Mouse (Mus musculus) CH12.LX (cell line): Measurements from ENCODE around the gene Adgrl1. TPM values are rescaled to one million over a fixed set of nuclear protein-coding genes. Genes with fewer than 3 reads are reported as not detected.

Experiments used
- DNase-seq: peaks from one replicate; pipeline ENCODE4 v3.0.0-alpha.2; 2013; ENCODE audit errors: extremely low read depth
- H3K27ac ChIP-seq: 2 replicates; pipeline ENCODE4 v1.5.1; 2012; ENCODE audit warnings: low read depth, mild to moderate bottlenecking, control low read depth, moderate library complexity; ENCODE audit not compliant: insufficient read depth
- H3K27me3 ChIP-seq: replicated peaks from 2 replicates; pipeline ENCODE3; 2012; ENCODE audit warnings: inconsistent platforms
- H3K36me3 ChIP-seq, 2 experiments: replicated peaks in 1 of 2; 2 replicates each; pipeline versions ENCODE3 to v1.6.1; 2012; ENCODE audit warnings: inconsistent platforms in 1 of 2, low read length in 1 of 2, mild to moderate bottlenecking in 1 of 2, mixed read lengths in 1 of 2, moderate library complexity in 1 of 2; ENCODE audit not compliant: control insufficient read depth in 1 of 2, insufficient read depth in 1 of 2
- H3K4me1 ChIP-seq, 2 experiments: 2 replicates each; pipeline ENCODE4 v1.6.1; 2012; ENCODE audit warnings: inconsistent platforms in 1 of 2, moderate library complexity in 1 of 2; ENCODE audit not compliant: insufficient read depth in 2 of 2, control insufficient read depth in 1 of 2
- H3K4me2 ChIP-seq: 2 replicates; pipeline ENCODE4 v1.6.1; 2012; ENCODE audit warnings: low read depth, mild to moderate bottlenecking, control low read depth; ENCODE audit not compliant: poor library complexity, insufficient read depth, severe bottlenecking
- H3K4me3 ChIP-seq, 3 experiments: fragments of 150-350 bp in 1 of 3; sonication (generic) in 1 of 3; replicated peaks in 1 of 3; 2 replicates each; pipeline versions ENCODE3 to v1.5.1; 2011 to 2012; ENCODE audit warnings: low read depth in 2 of 3, low read length in 2 of 3, mild to moderate bottlenecking in 2 of 3, moderate library complexity in 2 of 3, control low read depth in 1 of 3, improper control_type of control experiment in 1 of 3, inconsistent platforms in 1 of 3, mixed read lengths in 1 of 3; ENCODE audit not compliant: poor library complexity in 1 of 3
- H3K79me2 ChIP-seq: replicated peaks from 2 replicates; pipeline ENCODE4 v1.6.1; 2012; ENCODE audit warnings: mild to moderate bottlenecking, moderate library complexity; ENCODE audit not compliant: control insufficient read depth, poor library complexity, insufficient read depth, severe bottlenecking; ENCODE audit errors: extremely low read depth
- H3K9ac ChIP-seq: 2 replicates; pipeline ENCODE4 v1.6.1; 2012; ENCODE audit warnings: low read depth, mild to moderate bottlenecking, control low read depth, moderate library complexity; ENCODE audit not compliant: insufficient read depth
- H3K9me3 ChIP-seq: replicated peaks from 2 replicates; pipeline ENCODE3; 2012; ENCODE audit warnings: low read length, inconsistent platforms, mixed read lengths
- BHLHE40 ChIP-seq: IDR thresholded peaks from 2 replicates; pipeline ENCODE4 v1.6.1; 2011; ENCODE audit warnings: mild to moderate bottlenecking, low read depth, low read length, improper control_type of control experiment
- CHD1 ChIP-seq: IDR thresholded peaks from 2 replicates; pipeline ENCODE4 v1.6.1; 2012; ENCODE audit warnings: low read depth, low read length, improper control_type of control experiment, inconsistent platforms
- CTCF ChIP-seq, 2 experiments: IDR thresholded peaks in 1 of 2; conservative IDR thresholded peaks in 1 of 2; 2 replicates each; pipeline ENCODE4 v1.5.1; 2011 to 2012; ENCODE audit warnings: low read depth in 2 of 2, low read length in 2 of 2, improper control_type of control experiment in 1 of 2, inconsistent platforms in 1 of 2, mild to moderate bottlenecking in 1 of 2, moderate library complexity in 1 of 2
- ELF1 ChIP-seq: IDR thresholded peaks from 2 replicates; pipeline ENCODE4 v1.6.1; 2014; ENCODE audit warnings: low read depth, mild to moderate bottlenecking, inconsistent platforms, low read length, improper control_type of control experiment
- EP300 ChIP-seq: IDR thresholded peaks from 2 replicates; pipeline ENCODE4 v1.6.1; 2011; ENCODE audit warnings: low read length, improper control_type of control experiment
- ETS1 ChIP-seq: conservative IDR thresholded peaks from 2 replicates; pipeline ENCODE4 v1.6.1; 2012; ENCODE audit warnings: low read depth, mild to moderate bottlenecking, inconsistent platforms, low read length, improper control_type of control experiment, moderate library complexity
- GABPA ChIP-seq: IDR thresholded peaks from 2 replicates; pipeline ENCODE4 v1.6.1; 2012; ENCODE audit warnings: low read depth, low read length, improper control_type of control experiment, inconsistent platforms; ENCODE audit not compliant: insufficient replicate concordance
- IRF4 ChIP-seq: IDR thresholded peaks from 2 replicates; pipeline ENCODE4 v1.6.1; 2014; ENCODE audit warnings: low read depth, mild to moderate bottlenecking, inconsistent platforms, low read length, improper control_type of control experiment
- MAFK ChIP-seq: IDR thresholded peaks from 2 replicates; pipeline ENCODE4 v1.6.1; 2011; ENCODE audit warnings: low read length, improper control_type of control experiment; ENCODE audit not compliant: insufficient replicate concordance
- MAZ ChIP-seq: IDR thresholded peaks from 2 replicates; pipeline ENCODE4 v1.6.1; 2012; ENCODE audit warnings: low read depth, mild to moderate bottlenecking, inconsistent platforms, low read length, improper control_type of control experiment, moderate library complexity
- MEF2A ChIP-seq: IDR thresholded peaks from 2 replicates; pipeline ENCODE4 v1.6.1; 2014; ENCODE audit warnings: low read depth, mild to moderate bottlenecking, inconsistent platforms, low read length, improper control_type of control experiment, borderline replicate concordance
- NELFE ChIP-seq: IDR thresholded peaks from 2 replicates; pipeline ENCODE4 v1.6.1; 2011; ENCODE audit warnings: low read depth, low read length, improper control_type of control experiment
- NRF1 ChIP-seq: IDR thresholded peaks from 2 replicates; pipeline ENCODE4 v1.6.1; 2014; ENCODE audit warnings: low read depth, mild to moderate bottlenecking, inconsistent platforms, low read length, improper control_type of control experiment, moderate library complexity
- POLR2A ChIP-seq: IDR thresholded peaks from 2 replicates; pipeline ENCODE4 v1.6.1; 2011; ENCODE audit warnings: low read depth, mild to moderate bottlenecking, improper control_type of control experiment, low read length
- RAD21 ChIP-seq: IDR thresholded peaks from 2 replicates; pipeline ENCODE4 v1.6.1; 2011; ENCODE audit warnings: low read depth, mild to moderate bottlenecking, low read length, improper control_type of control experiment, moderate library complexity
- RCOR1 ChIP-seq: conservative IDR thresholded peaks from 2 replicates; pipeline ENCODE4 v1.6.1; 2012; ENCODE audit warnings: low read depth, mild to moderate bottlenecking, inconsistent platforms, low read length, improper control_type of control experiment
- SIN3A ChIP-seq: IDR thresholded peaks from 2 replicates; pipeline ENCODE4 v1.6.1; 2012; ENCODE audit warnings: low read length, improper control_type of control experiment, inconsistent platforms
- SMC3 ChIP-seq: IDR thresholded peaks from 2 replicates; pipeline ENCODE4 v1.6.1; 2011; ENCODE audit warnings: low read depth, low read length, improper control_type of control experiment
- TBP ChIP-seq: conservative IDR thresholded peaks from 2 replicates; pipeline ENCODE4 v1.6.1; 2011; ENCODE audit warnings: low read depth, low read length, improper control_type of control experiment
- TCF12 ChIP-seq: IDR thresholded peaks from 2 replicates; pipeline ENCODE4 v1.6.1; 2014; ENCODE audit warnings: low read depth, mild to moderate bottlenecking, inconsistent platforms, low read length, improper control_type of control experiment
- USF1 ChIP-seq: IDR thresholded peaks from 2 replicates; pipeline ENCODE4 v1.6.1; 2014; ENCODE audit warnings: low read depth, mild to moderate bottlenecking, inconsistent platforms, low read length, improper control_type of control experiment
- ZNF384 ChIP-seq: IDR thresholded peaks from 2 replicates; pipeline ENCODE4 v1.6.1; 2012; ENCODE audit warnings: low read depth, low read length, improper control_type of control experiment, inconsistent platforms
- dilution Hi-C: fragments of 300-500 bp; cut with MboI; formaldehyde crosslinking; loops from 2 replicates; pipeline ENCODE4 v1.14.3; 2020; ENCODE audit warnings: low sequenced_read_pairs; ENCODE audit not compliant: extremely low pct_unique_long_range_greater_than_20kb, extremely low pct_ligation_motif_present
- in situ Hi-C: fragments of 300-500 bp; cut with MboI; formaldehyde crosslinking; loops from 3 replicates; pipeline ENCODE4 v1.14.3; 2019; ENCODE audit warnings: low sequenced_read_pairs, low pct_ligation_motif_present, low pct_unique_long_range_greater_than_20kb, mixed read lengths
- polyA plus RNA-seq: library from polyadenylated mRNA; unstranded; fragments of >175 nt; gene quantifications from 2 replicates; pipeline ENCODE4 v1.2.1, GENCODE M21; 2012; ENCODE audit warnings: low read depth; ENCODE audit not compliant: insufficient read length
- total RNA-seq, 2 experiments: library from RNA; depleted of rRNA; stranded (reverse); fragments of 300-350 nt in 1 of 2; fragments of >200 nt in 1 of 2; gene quantifications; 2 replicates each; pipeline ENCODE4 v1.2.3; 2012 to 2014

Gene Adgrl1
- total and polyA plus RNA-seq, 3 experiments: 4.4 to 14.8 (median 14.5) TPM

GRCm38 (mm10) chr8:83967701-83968100 lies 67.8 kb downstream of the Adgrl1 start:
- H3K9me3 ChIP-seq: no peaks in the 10 kb centered on the region
- TF ChIP-seq TCF12 (no peak), ETS1 (no peak), MAZ (no peak), RAD21 (no peak), GABPA (no peak), USF1 (no peak), BHLHE40 (no peak), MEF2A (no peak), POLR2A (no peak), ELF1 (no peak), NELFE (no peak), TBP (no peak), SMC3 (no peak), IRF4 (no peak), MAFK (no peak), EP300 (no peak), NRF1 (no peak), SIN3A (no peak)
- no peak overlapping the region for H3K9ac ChIP-seq
- H3K36me3 ChIP-seq: peaks cover 41 to 82% of the 10 kb centered on the region in 2 experiments
- no peak overlapping the region for H3K4me3 ChIP-seq
- in situ Hi-C loops (no loop called here), dilution Hi-C loops (no loop called here)
- no peaks in the 10 kb centered on the region for H3K27me3 ChIP-seq
- DNase-seq: no peak
- peaks cover 6 to 15% of the 10 kb centered on the region in 2 experiments for H3K4me1 ChIP-seq
- H3K4me2 ChIP-seq: no peak overlapping the region
- H3K79me2 ChIP-seq: peaks cover 5% of the 10 kb centered on the region
- H3K27ac ChIP-seq: no peak overlapping the region

DNA sequence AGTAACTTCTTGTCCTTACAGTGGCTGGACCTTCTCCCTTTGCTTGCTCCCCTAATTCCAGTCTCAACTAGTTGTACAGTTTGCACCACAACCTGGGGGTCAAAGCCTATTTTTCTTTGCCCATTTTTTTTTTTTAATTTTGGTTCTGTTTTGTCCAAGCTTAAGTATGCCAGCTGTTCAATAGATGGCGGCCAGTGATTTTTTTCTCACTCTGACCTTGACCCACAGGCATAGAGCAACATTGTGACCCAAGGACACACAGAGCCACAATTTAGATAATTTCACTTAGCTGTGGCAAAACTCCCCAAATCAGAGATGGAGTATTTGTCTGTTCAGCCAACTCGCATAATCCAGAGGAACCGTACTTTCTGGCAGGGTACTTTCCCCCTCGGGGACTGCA lies 71.2 kb downstream of the Adgrl1 start:
- Histone ChIP-seq H3K36me3 (peaks cover 27 to 51% of the 10 kb centered on the region in 2 experiments), H3K4me3 (no peak overlapping the region), H3K4me1 (peaks cover 12 to 24% of the 10 kb centered on the region in 2 experiments), H3K27me3 (no peaks in the 10 kb centered on the region), H3K9me3 (no peaks in the 10 kb centered on the region), H3K4me2 (no peak overlapping the region), H3K27ac (no peak overlapping the region), H3K9ac (no peak overlapping the region), H3K79me2 (peaks cover 4% of the 10 kb centered on the region; the same call in 1 of the 2 replicates)
- TF ChIP-seq RAD21: no peak
- TF ChIP-seq ZNF384: no peak
- TF ChIP-seq EP300: no peak
- no peak for TF ChIP-seq RCOR1
- no peak for TF ChIP-seq TCF12
- TF ChIP-seq USF1: no peak
- no peak for TF ChIP-seq NELFE
- no peak for TF ChIP-seq NRF1
- TF ChIP-seq CTCF (conservative IDR thresholded peaks at IDR 0.05 in 1 of 2, IDR thresholded peaks at IDR 0.05 in 1 of 2; ENCODE audit: low read depth in 2 of 2, low read length in 2 of 2): no peak
- no peak for TF ChIP-seq IRF4
- TF ChIP-seq CHD1: no peak
- dilution Hi-C loops: no loop called here
- no peak for DNase-seq
- in situ Hi-C loops: no loop called here
